Mouse (Mus musculus) small intestine, adult 10 weeks (tissue): ENCODE measurements around the gene Serpine2. TPM values are rescaled to one million over a fixed set of nuclear protein-coding genes. Genes with fewer than 3 reads are reported as not detected.

Source experiments
- polyA plus RNA-seq: library from polyadenylated mRNA; stranded (reverse); fragments of 350-450 nt; fragmentation: Illumina TruSeq; extraction: RNeasy Lipid Tissue Mini Kit (QIAGEN cat#74804); gene quantifications from one replicate; pipeline ENCODE4 v1.2.3, GENCODE M21; 2014; ENCODE audit warnings: low replicate concordance

The Serpine2 gene
- 2.6 TPM for polyA plus RNA-seq

DNA sequence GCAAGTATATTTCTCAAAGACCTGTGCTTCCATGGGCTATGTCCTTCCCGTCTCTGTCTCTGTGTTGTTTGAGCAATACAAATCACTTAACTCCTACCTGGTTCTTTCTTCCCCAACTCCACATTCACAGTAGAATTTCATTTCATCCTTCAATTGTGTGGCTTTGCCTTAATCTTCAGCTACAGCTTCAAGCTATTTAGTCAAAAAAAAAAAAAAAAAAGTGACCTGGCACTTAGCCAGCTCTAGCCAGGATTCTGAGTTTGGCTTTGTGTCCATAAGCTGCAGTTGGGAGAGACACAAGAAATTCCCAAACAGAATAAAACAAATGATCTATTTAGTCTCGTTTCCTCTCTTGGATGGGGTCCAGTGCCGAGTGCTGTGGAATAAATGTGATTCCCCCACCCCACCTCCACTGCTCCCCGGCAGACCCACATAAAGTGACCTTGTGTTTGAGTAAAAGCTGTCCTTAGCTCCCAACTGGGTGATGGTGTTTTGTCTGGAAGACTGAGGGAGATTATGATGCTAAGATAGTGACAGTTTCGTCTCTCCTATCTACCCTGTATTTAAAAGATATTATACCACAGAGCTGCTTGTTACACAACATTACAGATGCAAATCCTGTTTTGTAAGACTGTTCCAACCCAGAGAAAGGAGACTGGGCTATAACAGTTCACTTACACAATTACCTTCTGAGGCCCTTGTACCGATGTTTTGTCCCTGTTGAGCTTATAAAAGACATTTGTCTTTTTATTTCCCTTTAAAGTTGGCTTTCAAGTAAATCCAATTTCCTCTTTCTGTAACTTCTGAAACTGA, at the start of gene Serpine2:
Gene Serpine2 (minus strand): TSS at position 51 of the 813 bp plus-strand sequence.

DNA sequence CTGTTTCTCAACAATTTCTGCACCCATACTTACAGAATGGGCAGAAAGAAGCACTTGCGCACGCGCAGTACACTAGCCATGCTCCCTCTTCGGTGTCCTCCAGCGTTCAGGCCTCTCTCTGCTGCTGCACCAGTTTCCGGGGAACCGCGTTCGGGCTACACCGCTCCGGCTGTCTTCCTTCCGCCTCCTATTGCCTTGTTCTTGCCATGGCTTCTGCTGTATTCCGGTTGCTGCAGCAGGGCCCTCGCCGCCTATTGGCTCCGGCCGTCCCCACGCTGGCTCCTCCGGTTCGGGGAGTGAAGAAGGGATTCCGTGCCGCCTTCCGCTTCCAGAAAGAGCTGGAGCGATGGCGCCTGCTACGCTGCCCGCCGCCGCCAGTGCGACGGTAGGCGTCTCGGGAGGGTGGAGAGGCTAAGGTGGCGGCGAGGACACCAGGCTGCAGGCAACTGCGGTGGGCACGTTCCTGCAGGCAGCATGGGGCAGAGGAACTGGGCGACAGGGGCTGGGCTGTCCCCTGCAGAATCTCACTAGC, 85.0 kb downstream of the Serpine2 start, which contains the start of the genes Mrpl44 and Wdfy1:
Gene Mrpl44 (plus strand): TSS at position 92 of the 532 bp plus-strand sequence.
Gene Wdfy1 (minus strand): TSS at position 217 of the 532 bp plus-strand sequence.

Other genes with a start within 250 kb of the Serpine2 start
- gene Ap1s3, start 189.2 kb downstream of the Serpine2 start, polyA plus RNA-seq, result 151 TPM
- 6.9 TPM for gene Mrpl44, start 85.2 kb downstream of the Serpine2 start, polyA plus RNA-seq
- gene Wdfy1, start 85.0 kb downstream of the Serpine2 start, polyA plus RNA-seq, result 34.8 TPM